Mouse (Mus musculus): ENCODE data around the gene Cep72. TPM values are rescaled to one million over a fixed set of nuclear protein-coding genes. Genes with fewer than 3 reads are reported as not detected.

Gene Cep72
- polyA plus RNA-seq, 1 experiment from 2014 or later, result 8.7 TPM

DNA sequence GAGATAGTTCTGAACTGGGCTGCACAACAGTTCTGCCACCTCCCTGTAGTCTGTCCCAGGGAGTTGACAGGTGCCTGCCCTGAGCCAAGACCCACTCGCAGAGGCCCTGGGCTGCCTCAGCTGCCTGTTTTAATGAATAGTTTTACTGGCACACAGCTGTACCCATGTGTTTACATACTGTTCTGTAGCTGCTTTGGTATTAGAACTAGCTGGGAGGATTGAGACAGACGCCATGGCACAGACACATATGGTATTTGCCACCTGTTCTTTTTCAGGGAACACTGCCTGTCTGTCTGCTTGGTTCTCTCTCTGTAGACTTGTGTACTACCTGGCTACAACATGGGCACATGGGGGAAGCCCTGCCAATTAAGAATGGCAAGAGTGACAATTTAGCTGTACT lies 27.3 kb downstream of the Cep72 start:
- no peaks in the 10 kb centered on the region for H3K27me3 ChIP-seq (ENCODE audit: insufficient read depth, low read length)
- 0 out of 2 replicates have a peak, but pooled peaks cover 10% of the 10 kb centered on the region for H3K36me3 ChIP-seq (ENCODE audit: insufficient read depth, low read length)
- no peak for TF ChIP-seq CTCF (IDR thresholded peaks at IDR 0.05; ENCODE audit: low read depth)
- no peaks in the 10 kb centered on the region for H3K4me1 ChIP-seq (replicated peaks; ENCODE audit: insufficient read depth, low read length)
- H3K4me3 ChIP-seq (replicated peaks; ENCODE audit: low read depth, low read length), result no peak overlapping the region
- H3K9ac ChIP-seq (ENCODE audit: low read depth, low read length), result no peak overlapping the region
- DNase-seq (ENCODE audit: low spot score), result no peak
- no peak overlapping the region for H3K27ac ChIP-seq
- H3K4me2 ChIP-seq (ENCODE audit: low read length), result no peak overlapping the region
- no peaks in the 10 kb centered on the region for H3K9me3 ChIP-seq (replicated peaks; ENCODE audit: low read length)
- 78% methylated on average over 2 of the region's 2 CpGs for WGBS
- no peak for ATAC-seq (replicated peaks; ENCODE audit: low FRiP score, low read depth)

DNA sequence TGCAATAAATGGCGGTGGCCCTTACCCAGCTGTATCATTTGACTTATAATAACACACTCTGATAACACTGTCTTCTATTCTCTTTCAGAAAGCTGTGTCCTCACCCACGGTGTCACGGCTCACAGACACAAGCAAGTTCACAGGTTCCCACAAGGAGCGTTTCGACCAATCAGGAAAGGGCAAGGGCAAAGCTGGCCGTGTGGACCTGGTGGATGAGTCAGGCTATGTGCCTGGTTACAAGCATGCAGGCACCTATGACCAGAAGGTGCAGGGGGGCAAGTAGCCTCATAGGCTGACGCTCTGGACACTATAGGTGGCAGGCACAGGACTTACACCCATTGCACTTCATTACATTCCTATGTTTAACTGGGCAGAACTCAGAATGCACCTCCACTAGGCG lies 31.0 kb downstream of the Cep72 start:
- no peaks in the 10 kb centered on the region for H3K36me3 ChIP-seq (ENCODE audit: insufficient read depth, low read length)
- H3K4me2 ChIP-seq (ENCODE audit: low read length), result no peak overlapping the region
- DNase-seq (ENCODE audit: low spot score) (no peak), ATAC-seq (replicated peaks; ENCODE audit: low FRiP score, low read depth) (peak; percentile 51; the same call in 1 of the 2 replicates)
- no peaks in the 10 kb centered on the region for H3K4me1 ChIP-seq (replicated peaks; ENCODE audit: insufficient read depth, low read length)
- TF ChIP-seq CTCF (IDR thresholded peaks at IDR 0.05; ENCODE audit: low read depth), result no peak
- 63% methylated on average over 8 of the region's 8 CpGs for WGBS
- H3K9ac ChIP-seq (ENCODE audit: low read depth, low read length), result no peak overlapping the region
- H3K9me3 ChIP-seq (replicated peaks; ENCODE audit: low read length), result no peaks in the 10 kb centered on the region
- H3K4me3 ChIP-seq (replicated peaks; ENCODE audit: low read depth, low read length), result no peak overlapping the region
- H3K27me3 ChIP-seq (ENCODE audit: insufficient read depth, low read length), result no peaks in the 10 kb centered on the region
- H3K27ac ChIP-seq, result no peak overlapping the region

DNA sequence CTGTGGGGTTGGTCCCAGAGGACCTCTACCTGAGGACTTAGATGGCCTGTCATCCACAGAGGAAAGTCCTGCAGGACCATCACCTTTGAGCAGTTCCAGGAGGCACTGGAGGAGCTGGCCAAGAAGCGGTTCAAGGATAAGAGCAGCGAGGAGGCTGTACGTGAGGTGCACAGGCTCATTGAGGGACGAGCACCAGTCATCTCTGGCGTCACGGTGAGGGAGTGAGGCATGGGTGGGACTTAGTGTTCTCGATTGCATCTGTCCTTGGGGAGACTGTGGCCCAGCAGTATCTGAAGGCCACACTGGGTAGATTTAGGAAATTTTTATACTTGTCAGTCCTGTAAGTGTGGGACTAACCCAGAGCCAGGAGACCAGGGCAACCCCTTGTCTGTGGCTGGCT lies 31.4 kb downstream of the Cep72 start:
- no peak for DNase-seq (ENCODE audit: low spot score)
- Histone ChIP-seq H3K4me2 (ENCODE audit: low read length) (no peak overlapping the region), H3K36me3 (ENCODE audit: insufficient read depth, low read length) (no peaks in the 10 kb centered on the region), H3K4me1 (replicated peaks; ENCODE audit: insufficient read depth, low read length) (no peaks in the 10 kb centered on the region), H3K9ac (ENCODE audit: low read depth, low read length) (no peak overlapping the region), H3K9me3 (replicated peaks; ENCODE audit: low read length) (no peaks in the 10 kb centered on the region), H3K27ac (no peak overlapping the region), H3K27me3 (ENCODE audit: insufficient read depth, low read length) (no peaks in the 10 kb centered on the region), H3K4me3 (replicated peaks; ENCODE audit: low read depth, low read length) (no peak overlapping the region)
- no peak for TF ChIP-seq CTCF (IDR thresholded peaks at IDR 0.05; ENCODE audit: low read depth)
- WGBS, result 83% methylated on average over 7 of the region's 7 CpGs
- no peak for ATAC-seq (replicated peaks; ENCODE audit: low FRiP score, low read depth)

DNA sequence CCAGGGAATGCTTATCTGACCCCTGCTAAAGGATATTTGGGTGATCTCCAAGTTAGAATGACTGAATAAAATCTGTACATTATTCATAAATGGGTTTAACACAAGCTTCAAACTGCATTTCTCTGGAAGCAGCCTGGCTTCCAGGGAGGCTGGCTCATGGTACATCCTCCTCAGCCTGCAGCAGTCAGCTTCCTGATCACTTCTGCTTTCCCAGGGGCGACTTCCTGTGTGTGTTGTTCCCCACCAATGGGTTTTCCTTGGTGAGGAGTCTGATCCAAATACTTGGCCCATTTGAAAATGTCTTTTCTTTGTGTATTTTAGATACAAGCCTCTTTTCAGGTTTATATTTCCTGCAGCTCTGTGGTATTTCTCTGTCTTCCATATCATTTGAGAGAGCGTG lies 33.1 kb downstream of the Cep72 start:
- TF ChIP-seq CTCF (IDR thresholded peaks at IDR 0.05; ENCODE audit: low read depth), result no peak
- Histone ChIP-seq H3K27me3 (ENCODE audit: insufficient read depth, low read length) (no peaks in the 10 kb centered on the region), H3K4me2 (ENCODE audit: low read length) (no peak overlapping the region), H3K4me1 (replicated peaks; ENCODE audit: insufficient read depth, low read length) (no peaks in the 10 kb centered on the region), H3K9me3 (replicated peaks; ENCODE audit: low read length) (no peaks in the 10 kb centered on the region), H3K9ac (ENCODE audit: low read depth, low read length) (no peak overlapping the region), H3K4me3 (replicated peaks; ENCODE audit: low read depth, low read length) (no peak overlapping the region), H3K36me3 (ENCODE audit: insufficient read depth, low read length) (no peaks in the 10 kb centered on the region), H3K27ac (no peak overlapping the region)
- no peak for ATAC-seq (replicated peaks; ENCODE audit: low FRiP score, low read depth)
- WGBS, result 78% methylated on average over 2 of the region's 2 CpGs
- DNase-seq (ENCODE audit: low spot score), result no peak

DNA sequence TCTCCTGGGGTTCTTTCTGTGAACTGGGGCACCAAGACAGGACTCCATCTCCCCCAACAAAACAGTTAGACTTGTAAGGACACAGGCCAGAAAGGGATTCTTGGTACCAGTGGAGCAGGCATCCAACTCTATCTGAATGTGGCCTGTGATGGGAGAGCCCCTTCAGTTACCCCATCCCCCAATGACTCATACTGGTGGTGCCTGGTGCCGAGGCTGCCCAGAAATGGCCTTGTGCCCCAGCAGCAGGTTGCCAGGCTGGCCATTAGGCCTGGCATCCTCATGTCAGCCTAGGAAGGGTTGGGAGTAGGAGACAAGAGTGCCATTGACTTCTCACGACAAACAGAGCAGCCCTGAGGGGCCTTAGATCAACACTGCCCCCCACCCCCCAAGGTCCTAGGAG lies 34.0 kb downstream of the Cep72 start:
- no peak for ATAC-seq (replicated peaks; ENCODE audit: low FRiP score, low read depth)
- no peaks in the 10 kb centered on the region for H3K4me1 ChIP-seq (replicated peaks; ENCODE audit: insufficient read depth, low read length)
- H3K36me3 ChIP-seq (ENCODE audit: insufficient read depth, low read length), result no peaks in the 10 kb centered on the region
- WGBS, result 80% methylated on average over 2 of the region's 2 CpGs
- no peak overlapping the region for H3K27ac ChIP-seq
- H3K27me3 ChIP-seq (ENCODE audit: insufficient read depth, low read length), result no peaks in the 10 kb centered on the region
- H3K4me3 ChIP-seq (replicated peaks; ENCODE audit: low read depth, low read length), result no peak overlapping the region
- no peak for DNase-seq (ENCODE audit: low spot score)
- H3K4me2 ChIP-seq (ENCODE audit: low read length), result no peak overlapping the region
- H3K9me3 ChIP-seq (replicated peaks; ENCODE audit: low read length), result no peaks in the 10 kb centered on the region
- no peak overlapping the region for H3K9ac ChIP-seq (ENCODE audit: low read depth, low read length)
- TF ChIP-seq CTCF (IDR thresholded peaks at IDR 0.05; ENCODE audit: low read depth), result no peak

DNA sequence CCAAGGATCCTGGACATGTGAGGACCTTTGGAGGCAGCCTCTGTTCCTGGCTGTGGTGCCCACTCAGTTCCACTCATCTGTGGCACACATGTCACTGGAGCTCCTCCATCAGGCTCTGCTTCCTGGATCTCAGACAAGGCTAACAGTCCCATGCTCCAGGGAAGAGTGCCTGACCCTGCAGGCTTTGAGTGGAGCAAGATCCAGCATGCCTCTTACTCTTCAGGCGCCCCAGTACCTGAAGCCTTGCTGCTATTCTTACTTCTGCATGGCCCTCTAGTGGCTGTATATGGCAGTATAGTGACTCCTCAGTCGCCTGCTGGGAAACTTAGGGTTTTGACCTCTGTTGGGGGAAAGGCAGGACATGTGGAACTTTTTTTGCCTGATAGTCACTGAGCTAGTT lies 35.9 kb downstream of the Cep72 start:
- H3K36me3 ChIP-seq (ENCODE audit: insufficient read depth, low read length), result no peaks in the 10 kb centered on the region
- no peaks in the 10 kb centered on the region for H3K9me3 ChIP-seq (replicated peaks; ENCODE audit: low read length)
- peak; percentile 50; the same call in 1 of the 2 replicates for ATAC-seq (replicated peaks; ENCODE audit: low FRiP score, low read depth)
- H3K4me3 ChIP-seq (replicated peaks; ENCODE audit: low read depth, low read length), result no peak overlapping the region
- H3K4me2 ChIP-seq (ENCODE audit: low read length), result no peak overlapping the region
- H3K27ac ChIP-seq, result no peak overlapping the region
- TF ChIP-seq CTCF (IDR thresholded peaks at IDR 0.05; ENCODE audit: low read depth), result peak; percentile 79
- no peaks in the 10 kb centered on the region for H3K27me3 ChIP-seq (ENCODE audit: insufficient read depth, low read length)
- WGBS, result 29% methylated on average over 2 of the region's 2 CpGs
- peak; percentile 84 for DNase-seq (ENCODE audit: low spot score)
- H3K9ac ChIP-seq (ENCODE audit: low read depth, low read length), result no peak overlapping the region
- H3K4me1 ChIP-seq (replicated peaks; ENCODE audit: insufficient read depth, low read length), result no peaks in the 10 kb centered on the region
